Mouse (Mus musculus): ENCODE data around the gene Pnrc2.

Pnrc2 gene

DNA sequence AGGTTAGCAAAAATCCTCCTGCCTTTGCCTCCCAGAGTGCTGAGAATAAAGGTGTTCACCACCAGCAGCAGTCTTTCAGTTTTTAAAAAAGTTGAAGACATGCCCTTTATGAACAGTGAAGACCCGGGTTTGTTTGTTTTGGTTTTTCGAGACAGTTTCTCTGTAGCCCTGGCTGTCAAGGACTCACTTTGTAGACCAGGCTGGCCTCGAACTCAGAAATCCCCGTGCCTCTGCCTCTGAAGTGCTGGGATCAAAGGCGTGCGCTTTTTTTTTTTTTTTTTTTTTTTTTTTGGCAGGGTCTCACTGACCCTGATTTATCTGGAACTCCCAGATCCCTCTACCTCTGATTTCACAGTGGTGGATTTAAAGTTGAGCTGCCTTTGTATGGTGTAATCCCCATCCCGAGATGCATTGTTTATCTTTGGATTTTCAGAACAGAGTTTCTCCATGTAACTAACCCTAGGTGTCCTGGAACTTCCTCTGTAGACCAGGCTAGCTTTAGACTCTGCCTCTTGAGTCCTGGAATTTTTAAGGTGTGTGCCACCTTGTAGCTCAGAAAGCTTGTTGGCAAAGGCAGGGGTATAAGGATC lies 16.0 kb downstream of the Pnrc2 start:
- no peak for DNase-seq

- peak; percentile 51 for DNase-seq
Measured at GRCm38 (mm10) chr4:135856223-135857091, 17.2 kb downstream of the Pnrc2 start.

DNA sequence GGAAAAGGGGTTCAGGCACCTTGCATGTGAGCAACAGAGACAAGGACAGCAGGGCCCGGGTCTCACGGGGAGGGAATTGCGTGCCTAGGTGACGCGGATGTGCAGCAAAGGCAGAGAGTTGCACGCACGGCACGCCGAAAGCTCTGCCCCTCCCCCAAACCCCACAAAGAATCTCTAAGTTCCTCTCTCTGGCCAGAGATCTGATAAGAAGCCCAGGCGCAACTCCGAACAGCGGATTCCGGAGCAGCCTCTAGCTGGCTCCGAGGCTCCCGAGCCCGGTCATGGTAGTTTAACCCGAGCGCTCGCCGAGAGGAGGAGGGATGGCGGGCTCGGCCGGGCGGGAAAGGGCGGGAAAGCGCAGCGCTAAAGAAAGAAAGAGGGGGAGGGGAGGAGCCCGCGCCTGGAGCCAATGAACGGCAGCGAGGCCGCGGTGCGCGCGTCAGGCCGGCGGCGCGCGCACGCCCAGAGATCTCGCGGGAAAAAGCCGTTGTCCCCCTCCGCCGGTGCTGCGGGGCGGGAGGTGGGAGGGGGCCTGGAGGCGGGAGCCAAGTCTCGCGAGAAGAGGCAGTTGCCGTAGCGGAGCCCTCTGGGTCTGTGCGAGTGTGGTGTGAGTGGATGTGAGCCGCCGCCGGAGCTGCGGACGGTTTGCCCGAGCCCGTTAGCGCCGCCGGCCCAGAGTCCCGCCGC lies 18.0 kb downstream of the Pnrc2 start, which contains the start of gene Srsf10:
Srsf10 (plus strand) TSS at position 212 of the 687 bp plus-strand sequence.
- peak; percentile 94 for DNase-seq

- no peak for DNase-seq
Measured at GRCm38 (mm10) chr4:135855080-135855479, 18.6 kb downstream of the Pnrc2 start.

DNA sequence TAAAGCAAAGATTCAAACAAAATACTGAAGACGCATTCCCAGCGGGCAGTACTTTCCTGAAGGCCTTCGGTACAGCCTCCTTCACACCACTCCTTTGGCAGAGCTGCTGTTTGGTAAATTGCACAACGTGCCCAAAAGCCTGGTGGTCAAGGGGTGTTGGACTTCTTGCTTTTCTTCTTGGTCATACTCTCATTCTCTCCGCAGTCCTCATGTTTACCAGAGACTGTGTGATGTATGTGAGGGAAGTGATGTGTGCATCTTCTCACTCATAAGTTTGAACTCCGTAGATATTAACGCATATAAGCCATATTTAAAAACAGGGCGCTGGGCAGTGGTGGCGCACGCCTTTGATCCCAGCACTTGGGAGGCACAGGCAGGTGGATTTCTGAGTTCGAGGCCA lies 19.0 kb downstream of the Pnrc2 start:
- no peak for DNase-seq

- DNase-seq = no peak
Measured at GRCm38 (mm10) chr4:135853987-135854546, 19.6 kb downstream of the Pnrc2 start.

GRCm38 (mm10) chr4:135851942-135852341 lies 21.7 kb downstream of the Pnrc2 start:
- DNase-seq = no peak

- peak; percentile 7 for DNase-seq
Measured at GRCm38 (mm10) chr4:135850411-135851095, 23.1 kb downstream of the Pnrc2 start.

DNA sequence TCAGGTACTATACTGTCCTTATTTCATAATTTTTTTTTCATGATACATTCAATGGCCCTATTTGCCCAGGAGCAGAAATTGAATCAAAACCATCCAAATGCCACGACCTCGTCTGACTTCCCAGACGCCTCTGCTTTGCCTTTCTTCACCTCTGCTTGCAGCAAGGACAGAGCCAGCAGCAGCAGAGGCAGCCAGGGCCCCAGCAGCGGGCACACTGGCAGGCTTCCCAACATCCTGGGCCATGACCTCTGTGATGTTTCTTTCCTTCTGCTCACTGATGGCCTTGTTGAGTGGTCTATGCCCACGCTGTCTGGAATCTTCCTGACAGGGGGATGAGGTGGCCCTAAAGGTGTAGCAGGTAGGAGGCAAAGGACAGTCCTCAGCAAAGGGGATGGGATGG lies 26.1 kb downstream of the Pnrc2 start:
- no peak for DNase-seq

GRCm38 (mm10) chr4:135844400-135844799 lies 29.2 kb downstream of the Pnrc2 start:
- DNase-seq = no peak

DNA sequence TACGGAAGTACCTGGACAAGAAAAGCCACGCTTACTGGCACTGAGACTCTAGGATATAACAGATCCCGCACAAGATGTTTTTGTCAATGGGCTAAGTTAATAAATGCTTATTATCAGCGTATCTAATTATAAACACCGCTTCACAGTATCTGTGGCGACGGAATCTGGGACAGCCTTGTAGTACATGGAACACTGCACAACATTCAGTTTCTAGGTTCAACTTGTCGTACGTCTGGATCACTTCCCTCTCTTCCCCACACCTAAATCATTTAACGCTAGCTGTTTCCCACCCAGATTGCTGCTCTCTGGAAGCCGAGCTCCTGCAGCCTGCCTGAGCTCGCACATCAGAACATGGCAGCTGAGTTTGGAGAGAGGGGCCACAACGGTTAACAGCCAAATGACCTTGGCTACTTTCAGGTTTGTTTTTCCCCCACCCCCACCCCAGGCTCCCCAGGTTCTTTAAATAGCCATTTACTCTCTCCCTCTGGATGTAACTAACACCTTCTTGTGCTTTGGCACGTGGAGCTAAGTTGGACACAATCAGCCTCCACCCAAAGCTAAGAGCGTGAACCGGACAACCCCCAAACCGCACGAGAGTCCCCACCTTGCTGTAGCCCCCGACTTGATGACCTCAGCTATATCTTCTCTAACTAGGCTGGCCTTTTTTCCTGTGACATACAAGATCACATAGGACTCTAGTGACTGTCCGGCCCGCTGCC lies 34.2 kb downstream of the Pnrc2 start:
- DNase-seq = no peak

GRCm38 (mm10) chr4:135838925-135839292 lies 34.7 kb downstream of the Pnrc2 start:
- no peak for DNase-seq

DNA sequence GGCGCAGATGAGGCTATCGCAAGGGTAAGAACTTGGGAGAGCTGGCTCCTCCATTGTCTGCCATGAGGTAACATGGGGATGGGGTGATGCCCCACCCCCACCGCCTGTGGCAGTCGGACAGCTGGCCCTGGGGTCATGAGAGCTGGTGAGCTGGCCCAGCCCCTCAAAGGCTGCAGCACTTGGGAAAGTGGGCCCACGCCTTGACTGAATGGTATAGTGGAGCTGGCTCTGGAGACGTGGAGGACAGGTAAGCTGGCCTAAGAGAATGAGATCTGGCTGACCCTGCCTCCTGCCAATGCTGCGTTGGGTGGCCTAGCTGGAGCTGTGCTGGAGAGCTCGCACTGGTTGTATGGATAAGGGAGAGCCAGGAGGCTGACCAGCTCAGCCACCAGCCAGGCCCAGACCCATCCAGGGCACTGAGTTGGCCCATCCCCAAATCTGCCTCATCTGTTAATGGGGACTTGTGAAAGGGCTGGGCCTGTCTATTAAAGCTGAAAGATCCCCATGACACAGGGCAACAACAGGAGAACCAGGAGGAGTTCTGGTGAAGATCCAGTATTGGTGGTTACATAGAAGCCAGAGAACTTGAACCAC lies 39.4 kb downstream of the Pnrc2 start:
- DNase-seq = no peak

- no peak for DNase-seq
Measured at GRCm38 (mm10) chr4:135833301-135834123, 40.1 kb downstream of the Pnrc2 start.

- no peak for DNase-seq
Measured at GRCm38 (mm10) chr4:135832070-135832469, 41.6 kb downstream of the Pnrc2 start.

- no peak for DNase-seq
Measured at GRCm38 (mm10) chr4:135828491-135828890, 45.2 kb downstream of the Pnrc2 start.

DNA sequence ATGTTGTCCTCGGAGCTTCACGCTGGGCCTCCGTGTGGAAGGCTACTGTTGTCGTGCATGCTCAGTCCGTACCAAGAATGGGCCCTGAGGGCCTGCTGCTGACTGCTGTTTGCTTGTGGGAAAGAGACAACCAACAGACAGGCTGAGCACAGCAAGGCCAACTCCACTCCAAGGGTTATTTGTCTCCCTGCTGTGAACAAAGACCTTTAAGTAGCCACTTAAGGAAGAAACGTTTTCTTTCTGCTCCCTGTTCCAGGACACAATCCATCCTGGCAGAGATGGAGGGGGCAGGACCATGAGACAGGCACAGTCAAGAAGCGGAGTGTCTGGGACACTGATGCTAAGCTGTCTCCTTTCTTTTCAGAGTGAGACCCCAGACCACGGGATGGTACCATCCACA lies 49.4 kb downstream of the Pnrc2 start:
- no peak for DNase-seq

- no peak for DNase-seq
Measured at GRCm38 (mm10) chr4:135823298-135823697, 50.4 kb downstream of the Pnrc2 start.

DNA sequence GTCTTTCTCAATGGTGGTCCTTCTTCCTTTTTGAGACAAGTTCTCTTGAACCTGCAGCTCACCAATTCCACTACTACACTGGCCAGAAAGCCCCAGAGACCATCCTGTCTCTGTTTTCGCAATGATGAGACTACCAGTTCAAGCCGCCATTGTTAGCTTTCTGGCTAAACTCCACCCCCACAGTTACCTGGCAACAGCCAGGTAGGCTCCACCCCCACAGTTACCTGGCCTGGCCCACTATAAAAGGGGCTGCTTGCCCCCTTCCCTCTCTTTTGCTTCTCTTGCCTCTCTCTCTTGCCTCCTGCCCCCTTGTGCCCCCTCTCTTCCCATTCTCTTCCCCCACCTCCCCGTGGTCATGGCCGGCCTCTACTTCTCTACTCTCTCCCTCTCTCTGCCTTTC lies 51.9 kb downstream of the Pnrc2 start:
- DNase-seq = no peak

Data from cerebellum, adult 11 months (tissue).